Mouse (Mus musculus) ovary, postnatal 14 days (tissue): ENCODE measurements around the gene Mrm3.

Experiments used
- DNase-seq: peaks from one replicate; pipeline ENCODE4 v3.0.0; 2022; ENCODE audit warnings: low spot score

Mrm3 gene

GRCm38 (mm10) chr11:76252036-76252435 is 8.5 kb downstream of the Mrm3 start:
- DNase-seq, result no peak

- DNase-seq, result peak; percentile 87
Measured at GRCm38 (mm10) chr11:76253145-76253917, 9.8 kb downstream of the Mrm3 start.

GRCm38 (mm10) chr11:76253918-76254264 is 10.4 kb downstream of the Mrm3 start:
- no peak for DNase-seq

GRCm38 (mm10) chr11:76255431-76256001 is 12.0 kb downstream of the Mrm3 start:
- DNase-seq, result no peak

- no peak for DNase-seq
Measured at GRCm38 (mm10) chr11:76256129-76256528, 12.6 kb downstream of the Mrm3 start.

GRCm38 (mm10) chr11:76257386-76257785 is 13.9 kb downstream of the Mrm3 start:
- DNase-seq, result no peak

- DNase-seq, result no peak
Measured at GRCm38 (mm10) chr11:76258511-76258910, 15.0 kb downstream of the Mrm3 start.

GRCm38 (mm10) chr11:76260208-76261050 is 16.9 kb downstream of the Mrm3 start:
- DNase-seq, result no peak

GRCm38 (mm10) chr11:76261224-76261623 is 17.7 kb downstream of the Mrm3 start:
- DNase-seq, result no peak

- DNase-seq, result no peak
Measured at GRCm38 (mm10) chr11:76262611-76263351, 19.3 kb downstream of the Mrm3 start.

GRCm38 (mm10) chr11:76267550-76267949 is 24.0 kb downstream of the Mrm3 start:
- DNase-seq, result no peak

GRCm38 (mm10) chr11:76268001-76268459 is 24.5 kb downstream of the Mrm3 start:
- DNase-seq, result no peak

GRCm38 (mm10) chr11:76268521-76269065 is 25.1 kb downstream of the Mrm3 start:
- no peak for DNase-seq

- DNase-seq, result no peak
Measured at GRCm38 (mm10) chr11:76272440-76272839, 28.9 kb downstream of the Mrm3 start.

GRCm38 (mm10) chr11:76278960-76279852 is 35.7 kb downstream of the Mrm3 start:
- no peak for DNase-seq

GRCm38 (mm10) chr11:76279971-76280370 is 36.5 kb downstream of the Mrm3 start:
- no peak for DNase-seq

- DNase-seq, result no peak
Measured at GRCm38 (mm10) chr11:76283841-76284240, 40.3 kb downstream of the Mrm3 start.

- DNase-seq, result no peak
Measured at GRCm38 (mm10) chr11:76285431-76286075, 42.0 kb downstream of the Mrm3 start.

- no peak for DNase-seq
Measured at GRCm38 (mm10) chr11:76286534-76287126, 43.1 kb downstream of the Mrm3 start.

- no peak for DNase-seq
Measured at GRCm38 (mm10) chr11:76287301-76287700, 43.8 kb downstream of the Mrm3 start.
